Mouse (Mus musculus): ENCODE data around the gene Acsl5. TPM values are rescaled to one million over a fixed set of nuclear protein-coding genes. Genes with fewer than 3 reads are reported as not detected.

Gene Acsl5
- polyA plus RNA-seq, 1 experiment from 2014 or later, result 414 TPM

GRCm38 (mm10) chr19:55311874-55312273 lies 60.1 kb downstream of the Acsl5 start:
- H3K4me3 ChIP-seq (ENCODE audit: low read depth, low read length), result no peak overlapping the region
- H3K4me1 ChIP-seq (ENCODE audit: insufficient read depth), result peaks cover 14% of the 10 kb centered on the region; the same call in 1 of the 2 replicates
- no peak for TF ChIP-seq CTCF (IDR thresholded peaks at IDR 0.05; ENCODE audit: low read depth)
- TF ChIP-seq EP300 (IDR thresholded peaks at IDR 0.05; ENCODE audit: low read depth), result no peak
- ATAC-seq (no peak), DNase-seq (no peak)
- H3K9me3 ChIP-seq (ENCODE audit: low read length), result no peaks in the 10 kb centered on the region
- H3K36me3 ChIP-seq (replicated peaks; ENCODE audit: insufficient read depth, low read length), result peaks cover 52% of the 10 kb centered on the region
- no peak overlapping the region for H3K4me2 ChIP-seq (ENCODE audit: low read depth, low read length)
- no peak overlapping the region for H3K9ac ChIP-seq (replicated peaks)
- 84% methylated on average over 8 of the region's 8 CpGs for WGBS (ENCODE audit: insufficient replicate concordance)
- no peak overlapping the region for H3K27ac ChIP-seq (ENCODE audit: low read depth)
- no peaks in the 10 kb centered on the region for H3K27me3 ChIP-seq (ENCODE audit: insufficient read depth, low read length)

GRCm38 (mm10) chr19:55313649-55314048 lies 61.9 kb downstream of the Acsl5 start:
- Histone ChIP-seq H3K27ac (ENCODE audit: low read depth) (no peak overlapping the region), H3K4me1 (ENCODE audit: insufficient read depth) (peaks cover 20% of the 10 kb centered on the region; the same call in 1 of the 2 replicates), H3K4me3 (ENCODE audit: low read depth, low read length) (no peak overlapping the region), H3K9ac (replicated peaks) (no peak overlapping the region), H3K27me3 (ENCODE audit: insufficient read depth, low read length) (no peaks in the 10 kb centered on the region), H3K4me2 (ENCODE audit: low read depth, low read length) (0 out of 2 replicates have a peak overlapping the region, but pooled peaks have one; percentile 15), H3K36me3 (replicated peaks; ENCODE audit: insufficient read depth, low read length) (peaks cover 40% of the 10 kb centered on the region), H3K9me3 (ENCODE audit: low read length) (no peaks in the 10 kb centered on the region)
- DNase-seq, result no peak
- TF ChIP-seq CTCF (IDR thresholded peaks at IDR 0.05; ENCODE audit: low read depth) (no peak), EP300 (IDR thresholded peaks at IDR 0.05; ENCODE audit: low read depth) (no peak)
- WGBS (ENCODE audit: insufficient replicate concordance), result 87% methylated on average over 2 of the region's 2 CpGs
- ATAC-seq, result no peak

- ATAC-seq (peak; percentile 81), DNase-seq (peak; percentile 89)
- Histone ChIP-seq H3K4me1 (ENCODE audit: insufficient read depth) (peaks cover 20% of the 10 kb centered on the region; the same call in 1 of the 2 replicates), H3K4me3 (ENCODE audit: low read depth, low read length) (peak within 1 kb of the TSS; percentile 92), H3K4me2 (ENCODE audit: low read depth, low read length) (peak within 1 kb of the TSS; percentile 84), H3K36me3 (replicated peaks; ENCODE audit: insufficient read depth, low read length) (peaks cover 22% of the 10 kb centered on the region), H3K9ac (replicated peaks) (peak within 1 kb of the TSS; percentile 77), H3K27ac (ENCODE audit: low read depth) (peak within 1 kb of the TSS; percentile 93), H3K9me3 (ENCODE audit: low read length) (no peaks in the 10 kb centered on the region), H3K27me3 (ENCODE audit: insufficient read depth, low read length) (no peaks in the 10 kb centered on the region)
- under 1% methylated on average over 60 of the region's 60 CpGs for WGBS (ENCODE audit: insufficient replicate concordance)
- TF ChIP-seq CTCF (IDR thresholded peaks at IDR 0.05; ENCODE audit: low read depth), result no peak
- no peak for TF ChIP-seq EP300 (IDR thresholded peaks at IDR 0.05; ENCODE audit: low read depth)
Observed at GRCm38 (mm10) chr19:55315452-55316108, 63.8 kb downstream of the Acsl5 start, which contains the start of gene Zdhhc6. Zdhhc6 (minus strand) TSS chr19:55316032.

- Histone ChIP-seq H3K36me3 (replicated peaks; ENCODE audit: insufficient read depth, low read length) (peaks cover 16% of the 10 kb centered on the region), H3K4me3 (ENCODE audit: low read depth, low read length) (peak within 1 kb of the TSS; percentile 92), H3K4me2 (ENCODE audit: low read depth, low read length) (peak within 1 kb of the TSS; percentile 84), H3K9me3 (ENCODE audit: low read length) (no peaks in the 10 kb centered on the region), H3K9ac (replicated peaks) (peak within 1 kb of the TSS; percentile 77), H3K27ac (ENCODE audit: low read depth) (peak within 1 kb of the TSS; percentile 93), H3K4me1 (ENCODE audit: insufficient read depth) (peaks cover 20% of the 10 kb centered on the region; the same call in 1 of the 2 replicates), H3K27me3 (ENCODE audit: insufficient read depth, low read length) (no peaks in the 10 kb centered on the region)
- ATAC-seq (peak; percentile 93), DNase-seq (peak; percentile 91)
- WGBS (ENCODE audit: insufficient replicate concordance), result 2% methylated on average over 48 of the region's 48 CpGs
- peak; percentile 50; the same call in 1 of the 2 replicates for TF ChIP-seq EP300 (IDR thresholded peaks at IDR 0.05; ENCODE audit: low read depth)
- TF ChIP-seq CTCF (IDR thresholded peaks at IDR 0.05; ENCODE audit: low read depth), result peak; percentile 59
Observed at GRCm38 (mm10) chr19:55316109-55316714, 64.5 kb downstream of the Acsl5 start, which contains the start of gene Vti1a. Vti1a (plus strand) TSS chr19:55316295.

GRCm38 (mm10) chr19:55316901-55317300 lies 65.2 kb downstream of the Acsl5 start:
- WGBS (ENCODE audit: insufficient replicate concordance), result 30% methylated on average over 10 of the region's 10 CpGs
- Histone ChIP-seq H3K27ac (ENCODE audit: low read depth) (no peak overlapping the region), H3K4me3 (ENCODE audit: low read depth, low read length) (peak overlapping the region; percentile 92), H3K9ac (replicated peaks) (peak overlapping the region; percentile 77), H3K4me1 (ENCODE audit: insufficient read depth) (peaks cover 20% of the 10 kb centered on the region; the same call in 1 of the 2 replicates), H3K36me3 (replicated peaks; ENCODE audit: insufficient read depth, low read length) (peaks cover 9% of the 10 kb centered on the region), H3K27me3 (ENCODE audit: insufficient read depth, low read length) (no peaks in the 10 kb centered on the region), H3K4me2 (ENCODE audit: low read depth, low read length) (peak overlapping the region; percentile 84), H3K9me3 (ENCODE audit: low read length) (no peaks in the 10 kb centered on the region)
- ATAC-seq, result no peak
- TF ChIP-seq EP300 (IDR thresholded peaks at IDR 0.05; ENCODE audit: low read depth), result no peak
- TF ChIP-seq CTCF (IDR thresholded peaks at IDR 0.05; ENCODE audit: low read depth), result no peak
- DNase-seq, result no peak

- peaks cover 17% of the 10 kb centered on the region for H3K36me3 ChIP-seq (replicated peaks; ENCODE audit: insufficient read depth, low read length)
- TF ChIP-seq CTCF (IDR thresholded peaks at IDR 0.05; ENCODE audit: low read depth) (no peak), EP300 (IDR thresholded peaks at IDR 0.05; ENCODE audit: low read depth) (no peak)
- WGBS (ENCODE audit: insufficient replicate concordance), result 59% methylated on average over 3 of the region's 3 CpGs
- H3K9ac ChIP-seq (replicated peaks), result no peak overlapping the region
- ATAC-seq (no peak), DNase-seq (no peak)
- H3K27ac ChIP-seq (ENCODE audit: low read depth), result no peak overlapping the region
- H3K9me3 ChIP-seq (ENCODE audit: low read length), result no peaks in the 10 kb centered on the region
- peaks cover 14% of the 10 kb centered on the region; the same call in 1 of the 2 replicates for H3K4me1 ChIP-seq (ENCODE audit: insufficient read depth)
- H3K4me2 ChIP-seq (ENCODE audit: low read depth, low read length), result no peak overlapping the region
- H3K27me3 ChIP-seq (ENCODE audit: insufficient read depth, low read length), result no peaks in the 10 kb centered on the region
- H3K4me3 ChIP-seq (ENCODE audit: low read depth, low read length), result no peak overlapping the region
Observed at GRCm38 (mm10) chr19:55319036-55319435, 67.3 kb downstream of the Acsl5 start.
